8 mouse cellular contexts compared by ENCODE assay signal in genomic region chr7:24298973-24299708, GRCm38 (mm10). TPM values are rescaled to one million over a fixed set of nuclear protein-coding genes. Genes with fewer than 3 reads are reported as not detected.
DNase-seq lines count a peak whose midpoint lies in the region; ATAC-seq and TF ChIP-seq lines count a peak whose summit lies in the region.

No protein-coding gene starts in this region.

- peak; percentile 84 for DNase-seq in CD4-positive helper T cell, adult 2 months (ENCODE audit: low read depth, low spot score)
- peak; percentile 98 for DNase-seq in brain, embryonic 14.5 days (ENCODE audit: low read depth)
- DNase-seq in heart, embryonic 10.5 days (ENCODE audit: low spot score) = peak; percentile 90
- DNase-seq in midbrain, postnatal 0 days (ENCODE audit: low spot score) = peak; percentile 97
- DNase-seq in spleen, postnatal 10 days (ENCODE audit: low spot score in 2 of 2) = peak; percentile 58 to 84

- peaks cover 50% of the 10 kb centered on the region for H3K36me3 ChIP-seq in heart, embryonic 10.5 days
- peaks cover 53% of the 10 kb centered on the region for H3K36me3 ChIP-seq in kidney, embryonic 14.5 days (ENCODE audit: control insufficient read depth, insufficient read depth, low read length)
- peaks cover 53% of the 10 kb centered on the region for H3K36me3 ChIP-seq in limb, embryonic 15.5 days
- peaks cover 39% of the 10 kb centered on the region for H3K36me3 ChIP-seq in midbrain, postnatal 0 days (ENCODE audit: insufficient read depth, low read length)

- no peaks in the 10 kb centered on the region for H3K27me3 ChIP-seq in heart, embryonic 10.5 days (ENCODE audit: insufficient read depth, poor library complexity, severe bottlenecking)
- no peaks in the 10 kb centered on the region for H3K27me3 ChIP-seq in kidney, embryonic 14.5 days (ENCODE audit: control insufficient read depth, insufficient read depth, low read length)
- no peaks in the 10 kb centered on the region for H3K27me3 ChIP-seq in limb, embryonic 15.5 days
- H3K27me3 ChIP-seq in midbrain, postnatal 0 days (ENCODE audit: insufficient read depth, low read length) = no peaks in the 10 kb centered on the region

- H3K4me3 ChIP-seq in heart, embryonic 10.5 days = peak overlapping the region; percentile 83
- peak overlapping the region; percentile 59 for H3K4me3 ChIP-seq in kidney, embryonic 14.5 days (ENCODE audit: low read length)
- peak overlapping the region; percentile 71 for H3K4me3 ChIP-seq in limb, embryonic 15.5 days
- H3K4me3 ChIP-seq in midbrain, postnatal 0 days (ENCODE audit: low read depth, low read length) = peak overlapping the region; percentile 73

- H3K4me1 ChIP-seq in heart, embryonic 10.5 days = peaks cover 10% of the 10 kb centered on the region; the same call in 1 of the 2 replicates
- H3K4me1 ChIP-seq in kidney, embryonic 14.5 days (ENCODE audit: control insufficient read depth, insufficient read depth, low read length) = 0 out of 2 replicates have a peak, but pooled peaks cover 3% of the 10 kb centered on the region
- H3K4me1 ChIP-seq in limb, embryonic 15.5 days = peaks cover 24% of the 10 kb centered on the region
- H3K4me1 ChIP-seq in midbrain, postnatal 0 days (ENCODE audit: insufficient read depth, low read length) = no peaks in the 10 kb centered on the region

- no peaks in the 10 kb centered on the region for H3K9me3 ChIP-seq in heart, embryonic 10.5 days
- H3K9me3 ChIP-seq in kidney, embryonic 14.5 days (ENCODE audit: control insufficient read depth, low read length) = no peaks in the 10 kb centered on the region
- no peaks in the 10 kb centered on the region for H3K9me3 ChIP-seq in limb, embryonic 15.5 days
- H3K9me3 ChIP-seq in midbrain, postnatal 0 days (ENCODE audit: low read length) = no peaks in the 10 kb centered on the region

- TF ChIP-seq POLR2A in brain, embryonic 14.5 days (IDR thresholded peaks at IDR 0.05; ENCODE audit: borderline replicate concordance, extremely low read depth, insufficient read depth, insufficient read length, poor library complexity, severe bottlenecking) = peak; percentile 11; the same call in 1 of the 2 replicates

- ATAC-seq in erythroblast, adult 5-6 weeks (replicated peaks; ENCODE audit: low FRiP score, poor library complexity, severe bottlenecking) = peak; percentile 84
- peak; percentile 90 for ATAC-seq in kidney, embryonic 14.5 days (ENCODE audit: low FRiP score, low TSS enrichment)
- ATAC-seq in limb, embryonic 15.5 days (ENCODE audit: insufficient number of reproducible peaks, low FRiP score, low TSS enrichment, low read depth) = peak; percentile 89
- ATAC-seq in midbrain, postnatal 0 days (ENCODE audit: low FRiP score) = peak; percentile 94

- peak; percentile 60 for TF ChIP-seq CTCF in brain, embryonic 14.5 days (IDR thresholded peaks at IDR 0.05; ENCODE audit: borderline replicate concordance, extremely low read depth, insufficient read depth, insufficient read length)
- TF ChIP-seq CTCF in midbrain, postnatal 0 days (IDR thresholded peaks at IDR 0.05) = peak; percentile 72

- peak overlapping the region; percentile 87 for H3K4me2 ChIP-seq in kidney, embryonic 14.5 days (replicated peaks; ENCODE audit: low read depth, low read length)
- peak overlapping the region; percentile 83 for H3K4me2 ChIP-seq in limb, embryonic 15.5 days
- peak overlapping the region; percentile 79 for H3K4me2 ChIP-seq in midbrain, postnatal 0 days (ENCODE audit: low read depth, low read length, poor library complexity, severe bottlenecking)

- H3K27ac ChIP-seq in heart, embryonic 10.5 days = peak overlapping the region; percentile 91
- H3K27ac ChIP-seq in kidney, embryonic 14.5 days (ENCODE audit: low read depth, low read length) = peak overlapping the region; percentile 96
- peak overlapping the region; percentile 97 for H3K27ac ChIP-seq in limb, embryonic 15.5 days
- H3K27ac ChIP-seq in midbrain, postnatal 0 days (ENCODE audit: low read depth, low read length) = peak overlapping the region; percentile 85

- peak overlapping the region; percentile 74 for H3K9ac ChIP-seq in kidney, embryonic 14.5 days (ENCODE audit: low read depth, low read length)
- H3K9ac ChIP-seq in limb, embryonic 15.5 days = peak overlapping the region; percentile 58
- peak overlapping the region; percentile 82 for H3K9ac ChIP-seq in midbrain, postnatal 0 days (replicated peaks; ENCODE audit: low read length, poor library complexity, severe bottlenecking)

- under 1% methylated on average over 47 of the region's 47 CpGs for WGBS in heart, embryonic 10.5 days
- under 1% methylated on average over 45 of the region's 47 CpGs for WGBS in kidney, embryonic 14.5 days
- WGBS in limb, embryonic 15.5 days = under 1% methylated on average over 41 of the region's 47 CpGs
- WGBS in midbrain, postnatal 0 days = under 1% methylated on average over 44 of the region's 47 CpGs

RNA-seq across cellular contexts. Expression of gene Zfp61, which starts 1.9 kb away (rescaled TPM):
- polyA plus RNA-seq in brain, embryonic 14.5 days (2012; rRNA removed) = 33.9 and 39.2 TPM in 2 replicates
- 1.2 and 2.1 TPM in 2 replicates for total RNA-seq in erythroblast, adult 5-6 weeks (2015; ENCODE audit: low replicate concordance)
- total RNA-seq in erythroblast, adult 5-6 weeks (2017; ENCODE audit: low replicate concordance) = 0.77 and 4.0 TPM in 2 replicates
- 20.7 and 27.2 TPM in 2 replicates for polyA plus RNA-seq in heart, embryonic 10.5 days (2016; fragmentation: Nextera tagmentation; extraction: Ambion mirVana)
- 31.3 and 39.5 TPM in 2 replicates for polyA plus RNA-seq in kidney, embryonic 14.5 days (2014; fragmentation: Nextera tagmentation; extraction: Ambion mirVana)
- polyA plus RNA-seq in limb, embryonic 15.5 days (2015; fragmentation: Nextera tagmentation; extraction: Ambion mirVana) = 39.6 and 49.2 TPM in 2 replicates
- total RNA-seq in midbrain, postnatal 0 days (2014; rRNA removed) = 18.3 and 30.9 TPM in 2 replicates
- polyA plus RNA-seq in midbrain, postnatal 0 days (2015; fragmentation: Nextera tagmentation; extraction: Ambion mirVana) = 30.3 and 32.4 TPM in 2 replicates

RNA-seq across cellular contexts. Expression of gene Zfp94, which starts 17.3 kb away (rescaled TPM):
- 19.3 and 26.9 TPM in 2 replicates for polyA plus RNA-seq in brain, embryonic 14.5 days (2012; rRNA removed)
- total RNA-seq in erythroblast, adult 5-6 weeks (2015; ENCODE audit: low replicate concordance) = 1.0 TPM in 1 of 2 replicates, not detected in the other
- 0.34 and 1.3 TPM in 2 replicates for total RNA-seq in erythroblast, adult 5-6 weeks (2017; ENCODE audit: low replicate concordance)
- polyA plus RNA-seq in heart, embryonic 10.5 days (2016; fragmentation: Nextera tagmentation; extraction: Ambion mirVana) = 7.0 and 10.1 TPM in 2 replicates
- polyA plus RNA-seq in kidney, embryonic 14.5 days (2014; fragmentation: Nextera tagmentation; extraction: Ambion mirVana) = 9.6 and 10.3 TPM in 2 replicates
- 12.2 and 12.8 TPM in 2 replicates for polyA plus RNA-seq in limb, embryonic 15.5 days (2015; fragmentation: Nextera tagmentation; extraction: Ambion mirVana)
- total RNA-seq in midbrain, postnatal 0 days (2014; rRNA removed) = 13.3 and 25.0 TPM in 2 replicates
- 17.4 and 22.9 TPM in 2 replicates for polyA plus RNA-seq in midbrain, postnatal 0 days (2015; fragmentation: Nextera tagmentation; extraction: Ambion mirVana)

RNA-seq across cellular contexts. Expression of gene Zfp93, which starts 28.9 kb away (rescaled TPM):
- polyA plus RNA-seq in brain, embryonic 14.5 days (2012; rRNA removed) = 6.9 and 7.4 TPM in 2 replicates
- total RNA-seq in erythroblast, adult 5-6 weeks (2015; ENCODE audit: low replicate concordance) = not detected in 2 replicates
- 0.70 TPM in 1 of 2 replicates, not detected in the other for total RNA-seq in erythroblast, adult 5-6 weeks (2017; ENCODE audit: low replicate concordance)
- polyA plus RNA-seq in heart, embryonic 10.5 days (2016; fragmentation: Nextera tagmentation; extraction: Ambion mirVana) = 5.8 and 6.4 TPM in 2 replicates
- 6.3 and 11.8 TPM in 2 replicates for polyA plus RNA-seq in kidney, embryonic 14.5 days (2014; fragmentation: Nextera tagmentation; extraction: Ambion mirVana)
- 9.1 and 10.2 TPM in 2 replicates for polyA plus RNA-seq in limb, embryonic 15.5 days (2015; fragmentation: Nextera tagmentation; extraction: Ambion mirVana)
- 7.4 and 11.1 TPM in 2 replicates for total RNA-seq in midbrain, postnatal 0 days (2014; rRNA removed)
- polyA plus RNA-seq in midbrain, postnatal 0 days (2015; fragmentation: Nextera tagmentation; extraction: Ambion mirVana) = 2.2 and 2.7 TPM in 2 replicates

RNA-seq across cellular contexts. Expression of gene Tescl, which starts 34.6 kb away (rescaled TPM):
- polyA plus RNA-seq in brain, embryonic 14.5 days (2012; rRNA removed) = 0.19 and 0.23 TPM in 2 replicates
- not detected in 2 replicates for total RNA-seq in erythroblast, adult 5-6 weeks (2015; ENCODE audit: low replicate concordance)
- total RNA-seq in erythroblast, adult 5-6 weeks (2017; ENCODE audit: low replicate concordance) = not detected in 2 replicates
- polyA plus RNA-seq in heart, embryonic 10.5 days (2016; fragmentation: Nextera tagmentation; extraction: Ambion mirVana) = not detected in 2 replicates
- polyA plus RNA-seq in kidney, embryonic 14.5 days (2014; fragmentation: Nextera tagmentation; extraction: Ambion mirVana) = 0.26 and 0.31 TPM in 2 replicates
- polyA plus RNA-seq in limb, embryonic 15.5 days (2015; fragmentation: Nextera tagmentation; extraction: Ambion mirVana) = not detected in 2 replicates
- not detected in 2 replicates for total RNA-seq in midbrain, postnatal 0 days (2014; rRNA removed)
- 0.19 TPM in 1 of 2 replicates, not detected in the other for polyA plus RNA-seq in midbrain, postnatal 0 days (2015; fragmentation: Nextera tagmentation; extraction: Ambion mirVana)

RNA-seq across cellular contexts. Expression of gene Zfp108, which starts 44.5 kb away (rescaled TPM):
- 4.0 and 4.4 TPM in 2 replicates for polyA plus RNA-seq in brain, embryonic 14.5 days (2012; rRNA removed)
- total RNA-seq in erythroblast, adult 5-6 weeks (2015; ENCODE audit: low replicate concordance) = 2.9 TPM in 1 of 2 replicates, not detected in the other
- total RNA-seq in erythroblast, adult 5-6 weeks (2017; ENCODE audit: low replicate concordance) = not detected in 2 replicates
- 1.8 and 2.5 TPM in 2 replicates for polyA plus RNA-seq in heart, embryonic 10.5 days (2016; fragmentation: Nextera tagmentation; extraction: Ambion mirVana)
- 1.6 and 3.5 TPM in 2 replicates for polyA plus RNA-seq in kidney, embryonic 14.5 days (2014; fragmentation: Nextera tagmentation; extraction: Ambion mirVana)
- polyA plus RNA-seq in limb, embryonic 15.5 days (2015; fragmentation: Nextera tagmentation; extraction: Ambion mirVana) = 5.5 and 6.1 TPM in 2 replicates
- 5.5 and 7.4 TPM in 2 replicates for total RNA-seq in midbrain, postnatal 0 days (2014; rRNA removed)
- polyA plus RNA-seq in midbrain, postnatal 0 days (2015; fragmentation: Nextera tagmentation; extraction: Ambion mirVana) = 3.4 and 3.7 TPM in 2 replicates

Comparison
In these comparisons a context has a peak if more than half of its experiments do, and no peak if none do; other contexts are left out.
1. Peak in every context shown above with its lines: DNase-seq, ATAC-seq, H3K4me3 ChIP-seq and H3K27ac ChIP-seq.